Mouse (Mus musculus) heart, embryonic 14.5 days (tissue): ENCODE data around the gene Cyth3. TPM values are rescaled to one million over a fixed set of nuclear protein-coding genes. Genes with fewer than 3 reads are reported as not detected.

Experiments used
- ATAC-seq: fragments of 200-750 bp; cut with Nextera tagmentation; 2 replicates; pipeline ENCODE4 v1.8.0; 2017; ENCODE audit warnings: low read depth, moderate TSS enrichment; ENCODE audit not compliant: insufficient number of reproducible peaks, insufficient read depth, low FRiP score
- H3K27ac ChIP-seq, 2 experiments: fragments of 200-500 bp in 1 of 2; fragments of 300-500 bp in 1 of 2; sonication (generic) in 1 of 2; replicated peaks in 1 of 2; 2 replicates each; pipeline ENCODE4 v1.5.1; 2012 to 2014; ENCODE audit warnings: low read depth in 2 of 2, low read length in 2 of 2, control low read depth in 1 of 2, mild to moderate bottlenecking in 1 of 2, mixed read lengths in 1 of 2; ENCODE audit not compliant: control insufficient read depth in 1 of 2, insufficient read depth in 1 of 2
- H3K27me3 ChIP-seq: fragments of 300-500 bp; sonication (generic); 2 replicates; pipeline ENCODE4 v1.6.1; 2014; ENCODE audit warnings: mild to moderate bottlenecking, low read length, control low read depth; ENCODE audit not compliant: control insufficient read depth, insufficient read depth
- H3K36me3 ChIP-seq: fragments of 300-500 bp; sonication (generic); 2 replicates; pipeline ENCODE4 v1.6.1; 2014; ENCODE audit warnings: mild to moderate bottlenecking, control low read depth, low read length, mixed read lengths; ENCODE audit not compliant: control insufficient read depth, insufficient read depth
- H3K4me1 ChIP-seq, 2 experiments: fragments of 200-500 bp in 1 of 2; fragments of 300-500 bp in 1 of 2; sonication (generic) in 1 of 2; 2 replicates each; pipeline ENCODE4 v1.6.1; 2012 to 2014; ENCODE audit warnings: low read length in 2 of 2, control low read depth in 1 of 2, mixed read lengths in 1 of 2; ENCODE audit not compliant: control insufficient read depth in 2 of 2, insufficient read depth in 2 of 2
- H3K4me2 ChIP-seq: fragments of 300-500 bp; sonication (generic); 2 replicates; pipeline ENCODE4 v1.6.1; 2014; ENCODE audit warnings: mild to moderate bottlenecking, low read length
- H3K4me3 ChIP-seq, 2 experiments: fragments of 200-500 bp in 1 of 2; fragments of 300-500 bp in 1 of 2; sonication (generic) in 1 of 2; 2 replicates each; pipeline ENCODE4 v1.5.1; 2012 to 2014; ENCODE audit warnings: low read length in 2 of 2, mild to moderate bottlenecking in 2 of 2, control low read depth in 1 of 2, low read depth in 1 of 2, moderate library complexity in 1 of 2; ENCODE audit not compliant: control insufficient read depth in 1 of 2, insufficient read depth in 1 of 2
- H3K9ac ChIP-seq: fragments of 300-500 bp; sonication (generic); 2 replicates; pipeline ENCODE4 v1.6.1; 2014; ENCODE audit warnings: mild to moderate bottlenecking, low read length
- H3K9me3 ChIP-seq: fragments of 300-500 bp; sonication (generic); 2 replicates; pipeline ENCODE4 v1.6.1; 2016; ENCODE audit warnings: low read length, control low read depth; ENCODE audit not compliant: control insufficient read depth
- WGBS: fragments of 180-500 bp; shearing (Covaris S2); extraction: QIAGEN DNeasy Blood & Tissue Kit; methylation state at CpG from one replicate; pipeline ENCODE4 v1.1.7; 2014; 5-methylcytosine and 5-hydroxymethylcytosine counted together
- polyA plus RNA-seq: library from polyadenylated mRNA; unstranded; fragments of >200 nt; fragmentation: Nextera tagmentation; extraction: Ambion mirVana; gene quantifications from 2 replicates; pipeline ENCODE4 v1.2.1, GENCODE M21; 2014

Gene Cyth3
- polyA plus RNA-seq, 1 experiment from 2014 or later, result 49.2 TPM

DNA sequence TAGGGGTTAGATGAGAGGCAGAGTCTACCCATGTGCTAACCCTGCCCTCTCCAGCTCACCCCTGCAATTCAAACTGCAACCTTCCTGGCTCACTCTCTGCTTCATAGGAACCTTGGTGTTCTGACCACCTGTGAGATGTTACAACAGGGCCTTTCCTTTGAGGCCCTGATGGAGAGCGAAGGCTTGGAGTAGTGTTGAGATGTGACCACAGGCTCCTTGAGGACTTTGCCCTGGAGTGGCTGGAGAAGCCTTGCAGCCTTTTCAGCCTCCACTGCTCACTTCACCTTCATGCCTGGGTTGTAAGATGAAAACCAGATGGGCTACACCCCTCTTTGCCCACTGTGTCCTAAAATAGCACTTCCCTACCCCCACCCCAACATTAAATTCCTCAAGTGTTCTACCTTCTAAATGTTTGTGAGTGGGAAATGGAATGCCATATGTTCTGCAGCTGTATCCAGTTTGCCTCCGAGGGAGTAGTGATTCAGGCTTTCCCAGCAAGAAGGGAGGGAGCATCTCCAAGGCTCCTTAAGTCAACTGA lies 34.5 kb downstream of the Cyth3 start:
- ATAC-seq, result no peak
- peak overlapping the region; percentile 65 to 73 for H3K27ac ChIP-seq
- no peaks in the 10 kb centered on the region for H3K36me3 ChIP-seq
- no peaks in the 10 kb centered on the region for H3K9me3 ChIP-seq
- whole genome bisulfite sequencing, result 30% methylated on average over 2 of the region's 2 CpGs
- 0 out of 2 replicates have a peak overlapping the region, but pooled peaks have one; percentile 2 for H3K9ac ChIP-seq
- peaks cover 38 to 59% of the 10 kb centered on the region in 2 experiments for H3K4me1 ChIP-seq
- H3K4me3 ChIP-seq, result no peak overlapping the region
- H3K4me2 ChIP-seq, result peak overlapping the region; percentile 31; the same call in 1 of the 2 replicates
- H3K27me3 ChIP-seq, result no peaks in the 10 kb centered on the region

DNA sequence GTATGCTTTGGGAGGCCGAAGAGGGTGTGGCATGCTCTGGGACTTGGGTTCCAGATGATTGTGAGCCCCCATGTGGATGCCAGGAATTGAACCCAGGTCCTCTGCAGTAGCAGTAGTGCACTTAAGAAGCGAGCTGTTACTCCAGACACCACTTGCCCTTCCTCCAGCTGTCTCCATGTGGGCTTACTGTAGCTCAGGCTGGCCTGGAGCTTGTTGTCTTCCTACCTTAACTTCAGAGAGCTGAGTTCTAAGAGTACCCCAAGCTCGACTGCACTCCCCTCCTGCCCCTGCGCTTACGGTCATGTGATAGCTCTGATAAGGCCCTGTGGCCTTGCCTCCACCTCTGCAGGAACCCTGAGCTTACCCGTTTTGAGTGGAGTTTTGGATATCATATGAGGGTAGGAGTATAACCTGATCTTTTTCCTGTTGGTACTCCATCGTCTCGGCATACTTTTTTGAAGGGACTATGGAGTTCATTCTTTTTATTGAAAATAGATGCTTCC lies 36.8 kb downstream of the Cyth3 start:
- ATAC-seq, result no peak
- Histone ChIP-seq H3K9ac (no peak overlapping the region), H3K4me2 (no peak overlapping the region), H3K4me3 (no peak overlapping the region), H3K27me3 (no peaks in the 10 kb centered on the region), H3K9me3 (no peaks in the 10 kb centered on the region), H3K36me3 (no peaks in the 10 kb centered on the region), H3K27ac (no peak overlapping the region), H3K4me1 (peaks cover 41 to 58% of the 10 kb centered on the region in 2 experiments)
- WGBS, result 72% methylated on average over 8 of the region's 8 CpGs

DNA sequence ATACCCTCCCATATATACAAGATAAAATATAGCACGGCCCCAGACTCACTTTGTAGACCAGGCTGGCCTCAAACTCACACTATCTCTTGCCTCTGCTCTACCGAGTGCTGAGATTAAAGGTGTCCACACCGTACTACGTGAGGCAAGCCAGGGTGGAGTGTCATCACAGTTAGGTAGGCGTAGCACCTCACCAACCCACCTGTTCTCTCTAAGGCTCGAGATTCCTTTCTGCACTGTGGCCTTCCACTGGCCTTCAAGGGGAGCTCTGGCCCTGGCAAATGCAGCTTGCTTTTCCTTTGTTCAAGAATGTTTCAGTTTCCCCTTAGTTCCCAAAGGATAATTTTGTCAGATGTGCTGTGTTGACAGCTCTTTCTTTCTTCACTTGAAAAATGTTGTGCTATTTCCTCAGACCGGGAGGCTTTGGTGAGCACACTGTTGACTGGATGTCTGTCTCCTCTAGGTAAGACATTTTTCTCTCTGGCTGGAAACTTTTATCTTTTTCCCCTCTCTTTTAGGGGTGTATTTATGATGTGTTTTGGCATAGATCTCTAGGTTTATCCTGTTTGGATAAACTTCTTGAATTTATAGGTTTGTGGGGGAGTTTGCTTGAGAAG lies 40.9 kb downstream of the Cyth3 start:
- 53% methylated on average over 7 of the region's 7 CpGs for WGBS
- ATAC-seq, result no peak
- Histone ChIP-seq H3K9ac (no peak overlapping the region), H3K4me3 (no peak overlapping the region), H3K27me3 (no peaks in the 10 kb centered on the region), H3K4me2 (no peak overlapping the region), H3K27ac (peak overlapping the region; percentile 1 to 24; a peak in 2 of 4 replicates), H3K4me1 (peaks cover 15 to 34% of the 10 kb centered on the region in 2 experiments), H3K36me3 (no peaks in the 10 kb centered on the region), H3K9me3 (no peaks in the 10 kb centered on the region)

DNA sequence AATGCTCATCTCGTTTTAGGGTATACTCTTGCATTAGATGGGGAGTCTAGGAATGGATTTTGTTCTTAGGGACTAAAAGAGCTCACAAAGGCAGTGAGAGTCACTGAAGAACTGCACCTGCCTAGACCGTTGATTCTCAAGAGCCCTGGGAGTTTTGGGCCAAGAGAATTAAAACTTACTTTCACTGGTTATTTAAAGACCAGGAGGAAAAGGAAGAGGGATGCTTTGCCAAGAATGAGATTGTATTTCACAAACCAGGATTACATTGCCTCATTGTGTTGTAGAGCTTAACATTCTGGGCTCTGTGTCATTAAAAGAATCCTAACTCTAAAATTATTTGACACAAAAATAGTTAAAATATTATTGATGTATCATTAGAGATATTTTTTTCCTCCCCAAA lies 43.3 kb downstream of the Cyth3 start:
- Histone ChIP-seq H3K4me1 (peaks cover 19 to 44% of the 10 kb centered on the region in 2 experiments), H3K9me3 (no peaks in the 10 kb centered on the region), H3K36me3 (no peaks in the 10 kb centered on the region), H3K4me2 (no peak overlapping the region), H3K9ac (0 out of 2 replicates have a peak overlapping the region, but pooled peaks have one; percentile 2), H3K27me3 (no peaks in the 10 kb centered on the region), H3K4me3 (no peak overlapping the region), H3K27ac (0 out of 4 replicates have a peak overlapping the region, but pooled peaks of 1 of the 2 experiments have one; percentile 2)
- WGBS, result 69% methylated on average over 2 of the region's 2 CpGs
- no peak for ATAC-seq

DNA sequence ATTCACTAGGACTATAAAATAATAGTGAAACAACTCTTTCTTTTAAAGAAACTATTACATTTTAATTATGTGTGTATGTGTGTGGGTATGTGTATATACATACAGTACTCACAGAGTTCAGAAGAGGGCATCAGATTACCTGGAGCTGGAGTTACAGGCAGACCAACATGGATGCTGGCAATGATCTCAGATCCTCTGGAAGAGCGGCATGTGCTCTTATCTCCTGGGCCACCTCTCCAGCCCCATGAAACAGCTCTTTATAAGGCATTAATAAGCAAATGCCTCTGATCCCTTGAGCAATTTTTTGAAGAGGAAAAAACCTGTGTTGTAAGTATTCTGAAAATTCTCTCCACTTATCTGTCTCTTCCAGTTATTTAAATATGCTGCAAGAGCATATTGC lies 43.8 kb downstream of the Cyth3 start:
- Histone ChIP-seq H3K9ac (no peak overlapping the region), H3K27me3 (no peaks in the 10 kb centered on the region), H3K4me3 (no peak overlapping the region), H3K36me3 (no peaks in the 10 kb centered on the region), H3K9me3 (no peaks in the 10 kb centered on the region), H3K4me2 (no peak overlapping the region), H3K27ac (no peak overlapping the region), H3K4me1 (peaks cover 19 to 47% of the 10 kb centered on the region in 2 experiments)
- WGBS, result 57% methylated on average over 1 of the region's 1 CpGs
- ATAC-seq, result no peak

DNA sequence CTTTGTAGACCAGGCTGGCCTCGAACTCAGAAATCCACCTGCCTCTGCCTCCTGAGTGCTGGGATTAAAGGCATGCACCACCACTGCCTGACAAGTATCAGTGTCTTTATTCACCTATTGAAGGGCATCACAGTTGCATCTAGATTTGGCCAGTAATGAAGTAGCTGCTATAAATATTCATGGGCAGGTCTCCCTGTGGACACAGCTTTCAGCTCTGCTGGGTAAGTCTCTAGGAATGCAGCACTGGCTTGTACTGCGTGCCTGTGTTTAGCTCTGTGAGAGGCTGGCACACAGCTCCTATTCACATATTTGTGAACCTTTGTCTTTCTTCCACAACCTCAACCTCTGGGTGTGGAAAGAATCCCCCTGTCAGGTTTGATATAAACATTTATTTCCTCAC lies 46.6 kb downstream of the Cyth3 start:
- 39% methylated on average over 2 of the region's 2 CpGs for WGBS
- Histone ChIP-seq H3K9ac (no peak overlapping the region), H3K36me3 (peaks cover 3% of the 10 kb centered on the region; the same call in 1 of the 2 replicates), H3K27me3 (no peaks in the 10 kb centered on the region), H3K4me1 (peaks cover 10 to 38% of the 10 kb centered on the region in 2 experiments), H3K4me2 (no peak overlapping the region), H3K27ac (peak overlapping the region; percentile 67 to 84; a peak in 3 of 4 replicates), H3K4me3 (no peak overlapping the region), H3K9me3 (no peaks in the 10 kb centered on the region)
- ATAC-seq, result peak; percentile 80

DNA sequence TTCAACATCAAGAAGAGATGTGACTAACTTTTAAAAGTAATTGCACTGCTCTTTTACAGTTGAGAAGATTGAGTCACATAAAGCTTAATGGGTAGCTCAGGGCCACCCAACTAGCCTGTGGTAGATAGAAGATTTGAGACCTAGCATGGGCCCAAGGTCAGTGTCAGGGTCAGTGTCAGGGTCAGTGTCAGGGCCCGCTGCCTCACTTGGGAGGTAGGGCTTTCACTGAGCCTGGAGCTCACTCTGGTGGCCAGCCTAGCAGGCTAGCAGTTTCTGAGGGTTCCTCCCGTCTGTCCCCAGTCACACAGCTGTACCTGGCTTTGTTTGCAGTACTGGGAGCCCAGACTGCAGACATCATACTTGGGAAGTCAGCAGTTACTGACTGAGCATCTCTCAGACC lies 47.1 kb downstream of the Cyth3 start:
- no peak overlapping the region for H3K4me3 ChIP-seq
- no peak overlapping the region for H3K4me2 ChIP-seq
- ATAC-seq, result no peak; the same call in 1 of the 2 replicates
- no peaks in the 10 kb centered on the region for H3K27me3 ChIP-seq
- H3K27ac ChIP-seq, result peak overlapping the region; percentile 83 to 84
- 45% methylated on average over 2 of the region's 2 CpGs for WGBS
- H3K4me1 ChIP-seq, result peaks cover 10 to 39% of the 10 kb centered on the region in 2 experiments
- no peaks in the 10 kb centered on the region for H3K9me3 ChIP-seq
- peaks cover 3% of the 10 kb centered on the region; the same call in 1 of the 2 replicates for H3K36me3 ChIP-seq
- H3K9ac ChIP-seq, result peak overlapping the region; percentile 45; the same call in 1 of the 2 replicates
